Mouse (Mus musculus): ENCODE results near the gene Cd40lg.

Gene Cd40lg
- long read RNA-seq, experiment 1 = 0 reads
- long read RNA-seq, experiment 2 = 0 reads

- intact Hi-C loops (cut with DNase I) = no loop called here
These were observed at the start of gene Cd40lg for GRCm38 (mm10) chrX:57211876-57212275. Gene Cd40lg (plus strand): TSS chrX:57212143.

GRCm38 (mm10) chrX:57166549-57166948 lies 45.4 kb upstream of the Cd40lg start:
- intact Hi-C loops (cut with DNase I) = no loop called here

DNA sequence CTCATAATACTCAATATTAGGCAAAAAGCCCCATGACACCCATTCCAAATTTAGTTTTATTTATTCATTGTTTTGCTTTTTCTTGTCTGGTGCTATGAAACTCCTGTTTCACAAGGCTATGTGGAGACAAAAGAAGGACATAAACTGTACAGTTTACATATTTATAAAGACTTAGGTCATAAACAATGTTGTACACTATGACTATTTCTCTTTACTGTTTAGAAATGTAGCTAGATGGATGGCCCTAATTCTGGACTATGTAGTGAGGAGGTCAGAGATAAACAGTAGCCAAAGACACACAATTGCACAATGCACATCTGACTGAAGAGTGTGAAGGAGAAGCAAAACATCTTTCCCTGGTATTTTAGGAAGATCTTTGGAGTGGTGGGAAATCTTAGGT lies 40.7 kb upstream of the Cd40lg start:
- intact Hi-C loops (cut with DNase I) = no loop called here

- intact Hi-C loops (cut with DNase I) = no loop called here
These were observed 34.6 kb upstream of the Cd40lg start for GRCm38 (mm10) chrX:57177225-57177779.

- intact Hi-C loops (cut with DNase I) = no loop called here
These were observed 29.5 kb upstream of the Cd40lg start for GRCm38 (mm10) chrX:57182470-57182869.

GRCm38 (mm10) chrX:57183359-57183758 lies 28.6 kb upstream of the Cd40lg start:
- intact Hi-C loops (cut with DNase I) = no loop called here

- intact Hi-C loops (cut with DNase I) = no loop called here
These were observed 24.6 kb upstream of the Cd40lg start for GRCm38 (mm10) chrX:57187301-57187700.

DNA sequence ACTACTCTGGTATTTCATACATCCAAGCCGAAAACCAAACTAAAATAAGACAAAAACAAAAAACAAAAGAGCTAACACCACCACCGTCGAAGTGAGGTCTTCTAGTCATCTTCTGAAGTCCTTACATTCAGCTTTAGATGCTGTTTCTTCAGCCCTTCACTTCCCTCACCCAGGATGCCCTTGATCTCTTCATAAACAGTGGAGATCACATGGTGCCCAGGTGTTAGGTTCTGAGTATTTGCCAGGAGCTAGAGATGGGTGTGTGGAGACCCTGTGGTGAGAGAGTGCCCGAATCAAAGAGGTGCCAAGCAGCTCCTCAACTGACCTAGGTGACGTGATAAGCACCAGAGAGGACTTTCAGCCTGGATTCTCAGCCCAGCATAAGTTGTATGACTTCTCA lies 22.6 kb upstream of the Cd40lg start:
- intact Hi-C loops (cut with DNase I) = no loop called here

GRCm38 (mm10) chrX:57196319-57196718 lies 15.6 kb upstream of the Cd40lg start:
- intact Hi-C loops (cut with DNase I) = no loop called here

GRCm38 (mm10) chrX:57198036-57198435 lies 13.9 kb upstream of the Cd40lg start:
- intact Hi-C loops (cut with DNase I) = no loop called here

- intact Hi-C loops (cut with DNase I) = no loop called here
These were observed 11.5 kb upstream of the Cd40lg start for GRCm38 (mm10) chrX:57200397-57200796.

GRCm38 (mm10) chrX:57210591-57210990 lies 1.4 kb upstream of the Cd40lg start:
- intact Hi-C loops (cut with DNase I) = no loop called here

GRCm38 (mm10) chrX:57212862-57213261 lies 919 bp downstream of the Cd40lg start:
- intact Hi-C loops (cut with DNase I) = no loop called here

- intact Hi-C loops (cut with DNase I) = no loop called here
These were observed 3.6 kb downstream of the Cd40lg start for GRCm38 (mm10) chrX:57215495-57215894.

- intact Hi-C loops (cut with DNase I) = no loop called here
These were observed 4.3 kb downstream of the Cd40lg start for GRCm38 (mm10) chrX:57216271-57216670.

DNA sequence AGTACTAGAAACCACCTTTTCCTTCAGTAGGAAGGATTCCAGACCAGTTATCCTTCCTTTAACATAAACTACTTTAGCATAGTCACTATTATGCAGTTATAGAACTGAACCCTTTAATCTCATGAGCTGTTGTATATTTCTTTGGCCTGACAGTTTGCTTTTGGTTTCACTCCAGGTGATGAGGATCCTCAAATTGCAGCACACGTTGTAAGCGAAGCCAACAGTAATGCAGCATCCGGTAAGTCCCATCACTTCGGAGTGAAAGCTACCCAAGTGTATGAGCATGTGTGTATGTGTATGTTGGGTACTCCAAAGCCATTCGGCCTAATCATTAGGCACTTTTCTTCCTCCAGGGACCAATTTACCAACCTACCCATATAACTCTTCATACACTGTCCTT lies 7.6 kb downstream of the Cd40lg start:
- intact Hi-C loops (cut with DNase I) = no loop called here

- intact Hi-C loops (cut with DNase I) = no loop called here
These were observed 9.9 kb downstream of the Cd40lg start for GRCm38 (mm10) chrX:57221881-57222280.

- intact Hi-C loops (cut with DNase I) = no loop called here
These were observed 11.4 kb downstream of the Cd40lg start for GRCm38 (mm10) chrX:57223301-57223700.

DNA sequence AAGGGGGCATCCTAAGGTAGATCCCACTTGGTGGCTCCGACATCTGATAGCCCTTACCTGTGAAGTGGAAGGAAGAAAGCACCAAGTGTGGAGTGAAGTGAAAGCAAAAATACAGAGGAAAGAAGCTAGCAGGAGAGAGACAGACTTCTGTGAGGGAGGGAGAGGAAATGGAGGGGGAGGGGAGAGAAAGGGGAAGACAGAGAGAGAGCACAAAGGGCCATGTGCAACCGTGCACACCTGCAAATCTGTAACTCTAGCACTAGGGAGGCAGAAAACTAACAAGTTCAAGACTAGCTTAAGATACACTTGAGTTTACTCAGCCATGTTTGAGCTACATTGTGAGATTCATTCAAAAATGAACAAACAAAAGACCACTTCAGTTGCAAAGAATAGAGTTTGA lies 16.2 kb downstream of the Cd40lg start:
- intact Hi-C loops (cut with DNase I) = no loop called here

- intact Hi-C loops (cut with DNase I) = no loop called here
These were observed 21.7 kb downstream of the Cd40lg start for GRCm38 (mm10) chrX:57233596-57233995.

DNA sequence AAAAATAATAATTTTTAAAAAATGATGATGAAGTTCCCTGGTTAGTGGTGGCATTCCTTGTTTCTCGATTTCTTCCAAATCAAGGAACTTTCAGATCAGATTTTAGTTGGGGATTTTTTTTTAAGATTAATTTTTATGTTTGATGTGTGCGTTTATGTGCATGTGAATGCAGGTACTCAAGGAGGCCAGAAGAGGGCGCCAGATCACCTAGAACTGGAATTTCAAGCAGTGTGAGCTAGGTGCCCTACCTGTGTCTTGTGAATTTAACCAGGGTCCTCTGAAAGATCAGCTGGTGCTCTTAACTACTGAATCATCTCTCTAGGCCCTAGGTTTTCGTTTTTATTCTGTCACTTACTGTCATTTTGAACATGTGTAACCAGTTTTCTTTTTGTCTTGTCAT lies 24.0 kb downstream of the Cd40lg start:
- intact Hi-C loops (cut with DNase I) = no loop called here

- intact Hi-C loops (cut with DNase I) = no loop called here
These were observed 26.6 kb downstream of the Cd40lg start for GRCm38 (mm10) chrX:57238572-57238971.

DNA sequence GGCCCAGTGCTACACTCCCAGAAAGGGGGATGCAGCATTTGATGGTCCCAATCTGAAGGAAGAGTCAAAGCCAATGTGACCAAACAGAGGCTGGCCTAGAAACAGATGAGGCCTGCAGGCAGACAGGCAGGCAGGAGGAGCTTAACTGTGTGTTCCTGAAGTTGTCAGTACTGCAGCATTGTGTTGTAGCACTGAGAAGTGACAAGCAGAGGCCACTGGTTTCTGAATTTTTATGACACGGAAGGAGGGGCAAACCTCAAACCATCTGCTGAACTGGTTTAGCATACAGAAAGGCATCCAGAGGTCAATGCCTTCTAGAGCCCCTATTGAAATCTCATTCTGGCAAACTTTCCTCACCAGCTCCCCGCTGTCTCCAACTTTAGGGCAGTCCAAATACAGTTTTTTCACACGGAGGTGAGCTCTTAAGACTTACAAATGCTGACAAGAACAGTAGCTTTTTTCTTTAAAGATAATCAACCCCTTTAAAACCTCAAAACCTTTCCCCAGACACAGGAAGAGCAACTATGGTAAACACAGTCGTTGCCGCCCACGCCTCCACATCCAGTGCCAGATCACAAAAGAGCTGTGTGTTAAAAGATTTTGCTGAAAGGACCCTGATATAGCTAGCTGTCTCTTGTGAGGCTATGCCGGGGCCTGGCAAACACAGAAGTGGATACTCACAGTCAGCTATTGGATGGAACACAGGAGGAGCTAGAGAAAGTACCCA lies 41.5 kb downstream of the Cd40lg start:
- intact Hi-C loops (cut with DNase I) = no loop called here

Measured in adrenal gland (tissue).